Mouse (Mus musculus): Measurements from ENCODE around the gene Fggy. TPM values are rescaled to one million over a fixed set of nuclear protein-coding genes. Genes with fewer than 3 reads are reported as not detected.

Gene Fggy
- total RNA-seq, 2 experiments from 2014 or later: 11.5 to 15.6 TPM

- no peak for DNase-seq (ENCODE audit: low spot score in 2 of 2)
Observed at GRCm38 (mm10) chr4:95716137-95716536, 158.8 kb downstream of the Fggy start.

GRCm38 (mm10) chr4:95723615-95724014 is 166.3 kb downstream of the Fggy start:
- DNase-seq (ENCODE audit: low spot score in 2 of 2): no peak

GRCm38 (mm10) chr4:95726361-95726760 is 169.1 kb downstream of the Fggy start:
- no peak for DNase-seq (ENCODE audit: low spot score in 2 of 2)

- DNase-seq (ENCODE audit: low spot score in 2 of 2): no peak
Observed at GRCm38 (mm10) chr4:95729142-95729826, 172.0 kb downstream of the Fggy start.

GRCm38 (mm10) chr4:95731110-95731509 is 173.8 kb downstream of the Fggy start:
- no peak for DNase-seq (ENCODE audit: low spot score in 2 of 2)

GRCm38 (mm10) chr4:95733397-95734249 is 176.3 kb downstream of the Fggy start:
- peak in 1 of 2 experiments; percentile 25 for DNase-seq (ENCODE audit: low spot score in 2 of 2)

- no peak for DNase-seq (ENCODE audit: low spot score in 2 of 2)
Observed at GRCm38 (mm10) chr4:95735967-95736366, 178.7 kb downstream of the Fggy start.

GRCm38 (mm10) chr4:95736674-95737073 is 179.4 kb downstream of the Fggy start:
- DNase-seq (ENCODE audit: low spot score in 2 of 2): no peak

GRCm38 (mm10) chr4:95738179-95738578 is 180.9 kb downstream of the Fggy start:
- no peak for DNase-seq (ENCODE audit: low spot score in 2 of 2)

GRCm38 (mm10) chr4:95738725-95739124 is 181.4 kb downstream of the Fggy start:
- DNase-seq (ENCODE audit: low spot score in 2 of 2): no peak

- DNase-seq (ENCODE audit: low spot score in 2 of 2): no peak
Observed at GRCm38 (mm10) chr4:95741115-95741734, 183.9 kb downstream of the Fggy start.

GRCm38 (mm10) chr4:95742986-95743385 is 185.7 kb downstream of the Fggy start:
- no peak for DNase-seq (ENCODE audit: low spot score in 2 of 2)

GRCm38 (mm10) chr4:95746954-95747353 is 189.6 kb downstream of the Fggy start:
- DNase-seq (ENCODE audit: low spot score in 2 of 2): no peak

GRCm38 (mm10) chr4:95747415-95748202 is 190.3 kb downstream of the Fggy start:
- DNase-seq (ENCODE audit: low spot score in 2 of 2): no peak

- no peak for DNase-seq (ENCODE audit: low spot score in 2 of 2)
Observed at GRCm38 (mm10) chr4:95750186-95750585, 192.9 kb downstream of the Fggy start.

GRCm38 (mm10) chr4:95752538-95753188 is 195.4 kb downstream of the Fggy start:
- DNase-seq (ENCODE audit: low spot score in 2 of 2): no peak

- no peak for DNase-seq (ENCODE audit: low spot score in 2 of 2)
Observed at GRCm38 (mm10) chr4:95759027-95759731, 201.9 kb downstream of the Fggy start.

GRCm38 (mm10) chr4:95765359-95765758 is 208.1 kb downstream of the Fggy start:
- DNase-seq (ENCODE audit: low spot score in 2 of 2): no peak

GRCm38 (mm10) chr4:95770469-95770868 is 213.2 kb downstream of the Fggy start:
- no peak for DNase-seq (ENCODE audit: low spot score in 2 of 2)

GRCm38 (mm10) chr4:95771542-95771941 is 214.2 kb downstream of the Fggy start:
- DNase-seq (ENCODE audit: low spot score in 2 of 2): no peak

Measured in gastrocnemius, postnatal 4 days (tissue).